Mouse (Mus musculus): ENCODE measurements around the gene Rxrg.

DNA sequence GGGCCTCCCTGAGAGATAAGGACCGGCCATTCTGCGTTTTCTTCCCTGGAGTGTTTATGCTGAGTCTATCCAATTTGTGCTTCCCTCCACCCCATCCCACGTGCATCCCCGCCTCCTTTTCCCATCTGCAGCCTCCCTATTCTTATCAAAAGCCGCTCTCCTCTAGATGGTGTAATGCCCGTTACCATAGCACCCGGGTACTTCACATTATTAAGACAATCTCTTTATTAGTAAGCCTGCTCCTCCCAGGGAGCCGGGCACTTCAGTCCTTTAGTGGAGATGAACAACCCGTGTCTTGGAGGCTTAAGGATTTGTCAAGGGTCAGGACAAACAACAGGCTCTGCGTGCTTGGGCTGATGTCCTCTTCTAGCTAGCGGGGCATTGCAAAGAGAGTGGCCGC, 14.3 kb upstream of the Rxrg start:
- TF ChIP-seq CTCF (IDR thresholded peaks at IDR 0.05; ENCODE audit: low read depth) (no peak), EP300 (IDR thresholded peaks at IDR 0.05; ENCODE audit: low read depth) (no peak)

All from heart, postnatal 0 days (tissue).